In the genomic region with DNA sequence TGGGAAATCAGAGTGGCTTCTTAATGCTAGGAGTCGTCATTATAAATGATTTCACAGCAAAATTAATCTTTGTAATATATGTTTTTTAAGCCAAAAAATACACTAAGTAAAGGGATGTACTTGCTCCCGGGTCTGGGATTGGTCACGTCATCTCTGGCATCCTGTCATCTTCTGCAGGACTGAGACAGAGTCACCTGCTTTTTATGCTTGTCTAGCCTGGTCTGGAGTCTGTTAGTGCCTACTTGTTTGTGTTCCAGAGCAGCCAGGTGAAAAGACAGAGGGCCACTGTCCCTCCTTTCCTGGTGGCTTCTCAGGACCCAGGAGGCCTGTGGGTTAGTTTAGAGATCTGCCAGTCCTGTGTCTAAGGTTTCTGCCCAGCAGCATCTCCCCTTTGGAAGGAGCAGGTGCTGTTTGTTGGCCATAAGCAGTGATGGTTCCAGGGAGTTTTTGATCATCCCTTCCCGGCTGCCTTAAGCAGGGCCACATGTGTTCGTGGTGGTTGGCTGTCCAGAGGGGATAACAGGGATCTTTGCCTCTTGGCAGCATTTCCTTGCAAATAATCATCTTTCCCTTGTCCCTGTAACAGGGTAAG, we compare ENCODE assay signal across 26 mouse cellular contexts.
A peak's percentile ranks its signal among the peaks of the same experiment; 100 is the strongest.
DNase-seq lines count a peak whose midpoint lies in the region; ATAC-seq and TF ChIP-seq lines count a peak whose summit lies in the region.
"Had no signal": no experiment of that assay in that cellular context is flagged by ENCODE, and none has a peak within 500 bp of the region (broad histone marks: within the 10 kb centered on the region; RNA-seq: fewer than 3 reads in every experiment).

No protein-coding gene starts in this region.

- no peaks in the 10 kb centered on the region for H3K27me3 ChIP-seq in neural tube, embryonic 13.5 days
- H3K27me3 ChIP-seq in neural tube, embryonic 15.5 days (replicated peaks) = no peaks in the 10 kb centered on the region
- H3K27me3 ChIP-seq in CH12.LX (replicated peaks) = no peaks in the 10 kb centered on the region
- H3K27me3 ChIP-seq: embryonic facial prominence, embryonic 12.5 days; forebrain, embryonic 13.5 days; forebrain, embryonic 15.5 days had no signal

- in situ Hi-C loops in CH12.LX (cut with MboI; ENCODE audit: low pct_ligation_motif_present, low pct_unique_long_range_greater_than_20kb, low sequenced_read_pairs) = loop anchor here (5.0 kb wide), 1 partner anchor 53 kb away; no protein-coding TSS in a partner anchor

- no peak overlapping the region for H3K4me3 ChIP-seq in left cerebral cortex, adult 2 months
- H3K4me3 ChIP-seq in neural tube, embryonic 13.5 days = no peak overlapping the region
- no peak overlapping the region for H3K4me3 ChIP-seq in neural tube, embryonic 15.5 days (replicated peaks)
- H3K4me3 ChIP-seq in CH12.LX (replicated peaks in 1 of 3; ENCODE audit: low read depth in 2 of 3, low read length in 2 of 3, poor library complexity in 1 of 3) = no peak overlapping the region
- H3K4me3 ChIP-seq: embryonic facial prominence, embryonic 10.5 days; embryonic facial prominence, embryonic 12.5 days; forebrain, embryonic 13.5 days; forebrain, embryonic 15.5 days had no signal

- WGBS in neural tube, embryonic 13.5 days = 73% methylated on average over 5 of the region's 5 CpGs
- WGBS in neural tube, embryonic 15.5 days = 64% methylated on average over 5 of the region's 5 CpGs

- TF ChIP-seq CTCF in left cerebral cortex, adult 2 months (IDR thresholded peaks at IDR 0.05) = no peak
- TF ChIP-seq CTCF in CH12.LX (conservative IDR thresholded peaks at IDR 0.05 in 1 of 2, IDR thresholded peaks at IDR 0.05 in 1 of 2; ENCODE audit: low read depth in 2 of 2, low read length in 2 of 2) = no peak

- TF ChIP-seq EP300 in CH12.LX (IDR thresholded peaks at IDR 0.05; ENCODE audit: low read length) = peak; percentile 36; the same call in 1 of the 2 replicates

- ATAC-seq in neural tube, embryonic 13.5 days (ENCODE audit: low read depth) = no peak
- ATAC-seq in neural tube, embryonic 15.5 days (ENCODE audit: low FRiP score) = no peak
- ATAC-seq: activated CD4-positive, CD25-positive, alpha-beta regulatory T cell, adult 4 months; CD4-positive, CD25-positive, alpha-beta regulatory T cell, adult 4 months; forebrain, embryonic 13.5 days; forebrain, embryonic 15.5 days; forebrain, postnatal 0 days had no signal

- no peak for DNase-seq in left cerebral cortex, adult 2 months (ENCODE audit: extremely low spot score in 1 of 2, low spot score in 2 of 2)
- DNase-seq in left cerebral cortex, adult 8-10 months (ENCODE audit: low spot score in 2 of 2) = no peak
- DNase-seq in A20 (ENCODE audit: low read depth, low spot score) = peak; percentile 63
- DNase-seq in CH12.LX (ENCODE audit: extremely low read depth) = no peak
- no peak for DNase-seq in T-cell, adult 2 months (ENCODE audit: low spot score)
- DNase-seq in embryo, embryonic 9.5 days (ENCODE audit: extremely low spot score) = no peak
- DNase-seq: adrenal gland, adult 8-10 months; adrenal gland, postnatal 14 days; adrenal gland, postnatal 36 days; B cell, adult 2 months; cerebellum, adult 11 months; cerebellum, adult 18-20 months; cerebellum, adult 8-10 months; cerebellum, adult 9-11 months; cerebellum, postnatal 14 days; cerebellum, postnatal 36 days; embryo, embryonic 11 days; forebrain, postnatal 0 days had no signal

- H3K79me2 ChIP-seq in CH12.LX (replicated peaks; ENCODE audit: control insufficient read depth, extremely low read depth, insufficient read depth, poor library complexity, severe bottlenecking) = no peaks in the 10 kb centered on the region

- no peaks in the 10 kb centered on the region for H3K36me3 ChIP-seq in neural tube, embryonic 13.5 days
- H3K36me3 ChIP-seq in neural tube, embryonic 15.5 days = no peaks in the 10 kb centered on the region
- H3K36me3 ChIP-seq in CH12.LX (replicated peaks in 1 of 2; ENCODE audit: control insufficient read depth in 1 of 2, insufficient read depth in 1 of 2, low read length in 1 of 2) = peaks cover 0 to 2% of the 10 kb centered on the region in 2 experiments
- H3K36me3 ChIP-seq: embryonic facial prominence, embryonic 10.5 days; embryonic facial prominence, embryonic 12.5 days; forebrain, embryonic 15.5 days had no signal

- no peaks in the 10 kb centered on the region for H3K9me3 ChIP-seq in neural tube, embryonic 13.5 days
- no peaks in the 10 kb centered on the region for H3K9me3 ChIP-seq in neural tube, embryonic 15.5 days (replicated peaks)
- H3K9me3 ChIP-seq in CH12.LX (replicated peaks; ENCODE audit: low read length) = no peaks in the 10 kb centered on the region
- H3K9me3 ChIP-seq: embryonic facial prominence, embryonic 10.5 days; embryonic facial prominence, embryonic 12.5 days; forebrain, embryonic 13.5 days; forebrain, embryonic 15.5 days had no signal

- dilution Hi-C loops in CH12.LX (cut with MboI; ENCODE audit: extremely low pct_ligation_motif_present, extremely low pct_unique_long_range_greater_than_20kb, low sequenced_read_pairs) = no loop called here

- intact Hi-C loops in left cerebral cortex, adult 2 months (cut with DNase I) = no loop called here

- H3K9ac ChIP-seq in neural tube, embryonic 13.5 days = no peak overlapping the region
- H3K9ac ChIP-seq in neural tube, embryonic 15.5 days (replicated peaks) = no peak overlapping the region
- H3K9ac ChIP-seq in CH12.LX (ENCODE audit: insufficient read depth, low read depth) = peak overlapping the region; percentile 12; the same call in 1 of the 2 replicates
- H3K9ac ChIP-seq: embryonic facial prominence, embryonic 12.5 days; forebrain, embryonic 13.5 days; forebrain, embryonic 15.5 days; forebrain, postnatal 0 days had no signal

- H3K4me2 ChIP-seq in neural tube, embryonic 13.5 days = no peak overlapping the region
- H3K4me2 ChIP-seq in neural tube, embryonic 15.5 days = no peak overlapping the region
- H3K4me2 ChIP-seq in CH12.LX (ENCODE audit: insufficient read depth, low read depth, poor library complexity, severe bottlenecking) = no peak overlapping the region
- H3K4me2 ChIP-seq: embryonic facial prominence, embryonic 12.5 days; forebrain, embryonic 13.5 days; forebrain, embryonic 15.5 days had no signal

- H3K27ac ChIP-seq in left cerebral cortex, adult 2 months = 0 out of 2 replicates have a peak overlapping the region, but pooled peaks have one; percentile 1
- peak overlapping the region; percentile 46 for H3K27ac ChIP-seq in neural tube, embryonic 13.5 days (replicated peaks)
- no peak overlapping the region for H3K27ac ChIP-seq in neural tube, embryonic 15.5 days (replicated peaks)
- H3K27ac ChIP-seq in CH12.LX (ENCODE audit: insufficient read depth, low read depth) = peak overlapping the region; percentile 76
- H3K27ac ChIP-seq: embryonic facial prominence, embryonic 10.5 days; embryonic facial prominence, embryonic 12.5 days; forebrain, embryonic 13.5 days; forebrain, embryonic 15.5 days had no signal

- peaks cover 20% of the 10 kb centered on the region for H3K4me1 ChIP-seq in neural tube, embryonic 13.5 days (replicated peaks)
- 0 out of 2 replicates have a peak, but pooled peaks cover 3% of the 10 kb centered on the region for H3K4me1 ChIP-seq in neural tube, embryonic 15.5 days
- H3K4me1 ChIP-seq in CH12.LX (ENCODE audit: control insufficient read depth in 1 of 2, insufficient read depth in 2 of 2) = peaks cover 52 to 91% of the 10 kb centered on the region in 2 experiments
- H3K4me1 ChIP-seq: embryonic facial prominence, embryonic 12.5 days had no signal

- TF ChIP-seq POLR2A in CH12.LX (IDR thresholded peaks at IDR 0.05; ENCODE audit: low read depth, low read length) = no peak

- no peak for TF ChIP-seq RAD21 in CH12.LX (IDR thresholded peaks at IDR 0.05; ENCODE audit: low read depth, low read length)

TF ChIP-seq in CH12.LX, 34 proteins besides CTCF, POLR2A, EP300 and RAD21:
- no peak; the same call in 1 of the 2 replicates for TF ChIP-seq MXI1 (IDR thresholded peaks at IDR 0.05; ENCODE audit: low read depth, low read length)
- 0 out of 2 replicates have a peak, but pooled peaks have one; percentile 33 for TF ChIP-seq MAZ (IDR thresholded peaks at IDR 0.05; ENCODE audit: low read depth, low read length)
- TF ChIP-seq MAX (IDR thresholded peaks at IDR 0.05; ENCODE audit: low read length) = no peak
- 0 out of 2 replicates have a peak, but pooled peaks have one; percentile 53 for TF ChIP-seq SIN3A (IDR thresholded peaks at IDR 0.05; ENCODE audit: low read length)
- TF ChIP-seq MYC (IDR thresholded peaks at IDR 0.05; ENCODE audit: low read depth, low read length) = 0 out of 2 replicates have a peak, but pooled peaks have one; percentile 21
- TF ChIP-seq ZNF384 (IDR thresholded peaks at IDR 0.05; ENCODE audit: low read depth, low read length) = no peak
- TF ChIP-seq TCF12 (IDR thresholded peaks at IDR 0.05; ENCODE audit: low read depth, low read length) = peak; percentile 56; the same call in 1 of the 2 replicates
- no peak for TF ChIP-seq ETS1 (conservative IDR thresholded peaks at IDR 0.05; ENCODE audit: low read depth, low read length)
- no peak for TF ChIP-seq USF1 (IDR thresholded peaks at IDR 0.05; ENCODE audit: low read depth, low read length)
- 0 out of 2 replicates have a peak, but pooled peaks have one; percentile 12 for TF ChIP-seq IRF4 (IDR thresholded peaks at IDR 0.05; ENCODE audit: low read depth, low read length)
- no peak for TF ChIP-seq E2F4 (IDR thresholded peaks at IDR 0.05; ENCODE audit: insufficient replicate concordance, low read depth, low read length)
- TF ChIP-seq CHD1 (IDR thresholded peaks at IDR 0.05; ENCODE audit: low read depth, low read length) = peak; percentile 84
- TF ChIP-seq JUN (IDR thresholded peaks at IDR 0.05; ENCODE audit: insufficient read depth, low read depth, low read length) = no peak
- no peak for TF ChIP-seq HCFC1 (IDR thresholded peaks at IDR 0.05; ENCODE audit: low read depth, low read length)
- TF ChIP-seq PAX5 (IDR thresholded peaks at IDR 0.05; ENCODE audit: low read length) = no peak
- peak; percentile 57; the same call in 1 of the 2 replicates for TF ChIP-seq RCOR1 (conservative IDR thresholded peaks at IDR 0.05; ENCODE audit: low read depth, low read length)
- no peak for TF ChIP-seq ELF1 (IDR thresholded peaks at IDR 0.05; ENCODE audit: low read depth, low read length)
- TF ChIP-seq JUND (conservative IDR thresholded peaks at IDR 0.05; ENCODE audit: low read depth, low read length) = 0 out of 2 replicates have a peak, but pooled peaks have one; percentile 16
- no peak for TF ChIP-seq KAT2A (IDR thresholded peaks at IDR 0.05; ENCODE audit: insufficient replicate concordance, low read length)
- no peak for TF ChIP-seq POLR2AphosphoS2 (IDR thresholded peaks at IDR 0.05; ENCODE audit: low read depth, low read length)
